Comparison of ENCODE assay signal across 9 mouse cellular contexts in genomic region chr16:75877170-75877569, GRCm38 (mm10).
DNase-seq lines count a peak whose midpoint lies in the region; ATAC-seq and TF ChIP-seq lines count a peak whose summit lies in the region.
"Had no signal": no experiment of that assay in that cellular context is flagged by ENCODE, and none has a peak within 500 bp of the region (broad histone marks: within the 10 kb centered on the region; RNA-seq: fewer than 3 reads in every experiment).

No protein-coding gene starts in this region.

- DNase-seq in embryo, embryonic 11 days, result peak; percentile 5
- DNase-seq in embryo, embryonic 10.5 days (ENCODE audit: low spot score), result no peak
- peak; percentile 5 for DNase-seq in urinary bladder, postnatal 14 days (ENCODE audit: low spot score)
- no peak for DNase-seq in urinary bladder, postnatal 25 days (ENCODE audit: low spot score)
- peak; percentile 8 for DNase-seq in lung, adult 2 months
- DNase-seq in splenic B cell, adult 2 months (ENCODE audit: low read depth, low spot score), result peak; percentile 70
- no peak for DNase-seq in frontal cortex, postnatal 36 days (ENCODE audit: low spot score in 2 of 2)
- DNase-seq in forebrain, embryonic 11.5 days (ENCODE audit: low spot score), result no peak

- no peak overlapping the region for H3K4me2 ChIP-seq in forebrain, embryonic 11.5 days (ENCODE audit: low read depth, low read length, severe bottlenecking)
- H3K4me2 ChIP-seq: heart, embryonic 13.5 days had no signal

- no peaks in the 10 kb centered on the region for H3K4me1 ChIP-seq in lung, adult 2 months (ENCODE audit: control insufficient read depth, insufficient read depth, low read length)
- no peaks in the 10 kb centered on the region for H3K4me1 ChIP-seq in forebrain, embryonic 11.5 days (replicated peaks; ENCODE audit: control insufficient read depth, insufficient read depth, low read length)

- H3K4me3 ChIP-seq in lung, adult 2 months (replicated peaks; ENCODE audit: extremely low read depth, low read depth, low read length), result no peak overlapping the region
- H3K4me3 ChIP-seq in forebrain, embryonic 11.5 days (ENCODE audit: low read depth, low read length), result no peak overlapping the region
- H3K4me3 ChIP-seq: heart, embryonic 13.5 days had no signal

- no peak for TF ChIP-seq CTCF in lung, adult 2 months (IDR thresholded peaks at IDR 0.05; ENCODE audit: insufficient read depth, low read length)

- peaks cover 3% of the 10 kb centered on the region for H3K36me3 ChIP-seq in splenic B cell, adult 2 months (ENCODE audit: control insufficient read depth, insufficient read depth, low read length, poor library complexity, severe bottlenecking)
- no peaks in the 10 kb centered on the region for H3K36me3 ChIP-seq in forebrain, embryonic 11.5 days (ENCODE audit: control insufficient read depth, insufficient read depth, low read length)
- H3K36me3 ChIP-seq: heart, embryonic 13.5 days had no signal

- WGBS in lung, adult 2 months, result 25% methylated on average over 3 of the region's 3 CpGs
- WGBS in forebrain, embryonic 11.5 days, result 71% methylated on average over 3 of the region's 3 CpGs

- H3K27me3 ChIP-seq in splenic B cell, adult 2 months (ENCODE audit: control insufficient read depth, insufficient read depth, low read length, poor library complexity, severe bottlenecking), result no peaks in the 10 kb centered on the region
- no peaks in the 10 kb centered on the region for H3K27me3 ChIP-seq in forebrain, embryonic 11.5 days (ENCODE audit: control insufficient read depth, insufficient read depth, low read length)
- H3K27me3 ChIP-seq: heart, embryonic 13.5 days had no signal

- no peak overlapping the region for H3K27ac ChIP-seq in forebrain, embryonic 11.5 days (ENCODE audit: low read depth, low read length)
- H3K27ac ChIP-seq: heart, embryonic 13.5 days had no signal

- H3K9me3 ChIP-seq in forebrain, embryonic 11.5 days (ENCODE audit: control insufficient read depth, low read length), result no peaks in the 10 kb centered on the region
- H3K9me3 ChIP-seq: heart, embryonic 13.5 days had no signal

- ATAC-seq in forebrain, embryonic 11.5 days (replicated peaks; ENCODE audit: low FRiP score), result no peak

- no peak for TF ChIP-seq POLR2A in lung, adult 2 months (IDR thresholded peaks at IDR 0.05; ENCODE audit: borderline replicate concordance, extremely low read depth, low read depth, low read length)

- no peak overlapping the region for H3K9ac ChIP-seq in forebrain, embryonic 11.5 days (ENCODE audit: low read length)
- H3K9ac ChIP-seq: heart, embryonic 13.5 days had no signal

Comparison
In these comparisons a context has a peak if more than half of its experiments do, and no peak if none do; other contexts are left out.
1. DNase-seq: peak in embryo, embryonic 11 days (single experiment), urinary bladder, postnatal 14 days (single experiment), lung, adult 2 months (single experiment) and splenic B cell, adult 2 months (single experiment); none in embryo, embryonic 10.5 days (single experiment), urinary bladder, postnatal 25 days (single experiment), frontal cortex, postnatal 36 days (0 of 2) and forebrain, embryonic 11.5 days (single experiment).